Mouse (Mus musculus): ENCODE results near the gene Pfkl.

The Pfkl gene

DNA sequence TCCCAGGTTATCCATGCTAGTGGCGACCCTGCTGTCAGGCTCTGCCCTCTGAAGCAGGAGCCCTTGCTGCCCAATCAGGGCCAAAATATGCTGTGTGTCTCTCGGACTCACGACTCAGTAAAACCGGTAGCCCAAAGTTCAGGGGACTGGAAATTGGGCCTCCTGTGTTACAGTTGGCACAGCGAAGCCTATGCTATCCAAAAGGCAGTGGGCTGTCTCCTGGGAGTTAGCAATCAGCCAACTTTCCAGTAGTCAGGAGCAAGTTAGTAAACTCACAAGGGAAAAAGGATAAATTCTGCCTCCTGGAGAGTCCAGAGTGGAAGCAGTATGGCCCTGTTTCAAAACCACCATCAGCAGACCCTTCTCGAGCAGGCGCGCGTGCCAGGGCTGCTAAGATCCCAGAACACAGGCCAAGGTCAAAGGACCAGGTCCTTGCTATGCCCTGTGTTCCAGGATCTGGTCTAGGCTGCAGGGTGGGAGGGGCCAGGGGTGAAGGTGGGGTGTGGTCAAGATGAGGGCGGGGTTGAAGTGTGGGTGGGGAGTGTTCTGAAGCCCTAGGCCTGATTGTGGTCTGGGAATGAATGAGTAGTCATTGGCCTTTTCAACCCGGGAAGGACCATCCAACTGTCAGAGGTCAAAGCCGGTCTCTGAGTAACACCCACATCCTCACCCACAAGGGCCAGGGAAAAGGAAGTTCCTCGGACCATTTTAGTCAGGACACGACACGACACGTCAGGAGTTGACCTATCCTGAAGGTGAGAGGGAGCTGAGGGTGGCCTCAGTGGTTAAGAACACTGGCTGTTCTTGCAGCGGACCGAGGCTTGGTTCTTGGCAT, 3.0 kb upstream of the Pfkl start:
- in situ Hi-C loops (cut with MboI, MseI) = loop anchor here (25.0 kb wide), 1 partner anchor 399 kb away; the partner anchor contains the start of gene Rrp1

DNA sequence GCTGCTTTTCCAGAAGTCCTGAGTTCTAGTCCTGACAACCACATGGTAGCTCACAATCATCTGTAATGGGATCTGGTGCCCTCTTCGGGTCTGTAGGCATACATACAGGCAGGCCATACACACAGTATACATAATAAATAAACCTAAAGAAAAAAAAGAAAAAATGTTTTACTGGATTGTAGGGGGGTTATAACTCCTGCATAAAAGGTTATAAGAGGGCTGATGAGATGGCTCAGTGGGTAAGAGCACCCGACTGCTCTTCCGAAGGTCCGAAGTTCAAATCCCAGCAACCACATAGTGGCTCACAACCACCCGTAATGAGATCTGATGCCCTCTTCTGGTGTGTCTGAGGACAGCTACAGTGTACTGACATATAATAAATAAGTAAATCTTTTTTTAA, 1.2 kb upstream of the Pfkl start:
- in situ Hi-C loops (cut with MboI, MseI) = loop anchor here (25.0 kb wide), 1 partner anchor 401 kb away; the partner anchor contains the start of gene Rrp1

DNA sequence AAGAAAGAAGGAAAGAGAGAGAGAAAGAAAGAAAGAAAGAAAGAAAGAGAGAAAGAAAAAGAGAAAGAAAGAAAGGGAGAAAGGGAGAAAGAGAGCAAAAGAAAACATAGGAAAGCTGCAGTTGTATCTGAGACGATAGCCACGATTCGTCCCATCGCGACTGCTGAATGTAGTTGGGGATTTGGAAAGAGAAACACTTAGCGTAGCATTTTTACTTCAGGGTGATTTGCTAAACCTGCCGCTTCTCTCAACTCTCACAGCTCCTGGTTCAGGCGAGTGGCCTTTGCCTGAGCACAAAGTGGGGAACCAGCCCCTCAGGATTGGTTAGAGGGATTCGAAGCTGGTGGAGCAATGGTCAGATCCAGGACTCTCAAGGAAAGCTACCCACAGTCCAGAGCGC, 452 bp upstream of the Pfkl start:
- in situ Hi-C loops (cut with MboI, MseI) = loop anchor here (25.0 kb wide), 1 partner anchor 402 kb away; the partner anchor contains the start of gene Rrp1

DNA sequence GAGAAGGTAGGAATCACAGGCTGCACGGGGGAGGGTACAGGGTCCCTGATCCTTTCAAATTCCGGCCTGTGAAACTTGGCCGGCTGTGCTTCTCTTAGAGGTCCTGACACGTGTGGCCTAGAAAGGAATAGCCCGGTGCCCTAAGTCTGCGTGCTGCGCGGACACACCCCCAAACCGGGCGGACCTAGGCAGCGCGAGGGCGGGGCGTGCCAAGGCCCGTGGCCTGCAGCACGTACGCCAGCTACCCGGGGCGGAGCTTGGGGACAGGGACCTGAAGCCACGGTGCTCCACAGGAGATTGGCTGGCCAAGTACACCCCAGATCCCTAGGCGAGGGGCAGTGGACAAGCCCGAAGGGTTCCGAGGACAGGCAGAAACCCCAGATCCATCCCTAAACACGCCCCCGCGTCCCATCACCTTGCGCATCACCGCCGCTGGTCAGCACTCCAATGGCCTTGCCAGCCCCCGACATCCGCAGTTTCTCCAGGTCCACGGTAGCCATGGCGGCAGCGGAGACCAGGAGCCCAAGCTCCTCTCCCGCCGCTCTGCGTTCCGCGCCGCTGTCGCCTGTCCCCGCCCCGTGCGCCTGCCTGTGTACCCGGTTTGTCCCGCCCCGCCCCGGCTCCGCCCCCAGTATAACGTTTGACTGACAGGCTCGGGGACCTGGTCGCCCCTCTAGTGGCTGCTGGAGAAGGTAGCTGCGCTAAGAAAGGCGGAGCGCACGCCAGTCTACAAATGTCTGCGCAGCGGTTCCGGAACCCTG, 519 bp downstream of the Pfkl start:
- in situ Hi-C loops (cut with MboI, MseI) = loop anchor here (10.0 to 25.0 kb wide), 2 partner anchors 403 to 1975 kb away; partner anchors contain the start of genes Rrp1 and Zfp280b

DNA sequence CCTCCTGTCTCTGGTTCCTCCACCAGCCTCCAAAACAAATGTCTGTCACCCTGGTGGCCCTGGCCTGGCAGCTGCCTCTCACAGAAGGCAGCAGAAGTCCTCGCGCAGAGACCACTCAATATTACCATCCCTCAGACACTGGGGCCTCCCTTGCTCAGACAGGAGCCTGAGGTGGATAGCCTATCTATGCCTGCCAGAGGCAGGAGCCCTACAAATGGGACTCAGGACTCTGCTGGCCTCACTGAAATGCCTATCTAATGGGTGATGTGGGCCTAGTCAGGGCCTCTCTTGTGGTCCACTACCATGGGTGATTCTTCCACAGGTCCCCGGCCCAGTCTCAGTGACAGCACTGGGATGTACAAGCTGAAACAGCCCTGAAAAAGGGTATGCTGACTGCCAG, 1.7 kb downstream of the Pfkl start:
- in situ Hi-C loops (cut with MboI, MseI) = loop anchor here (10.0 to 25.0 kb wide), 2 partner anchors 404 to 1973 kb away; partner anchors contain the start of genes Rrp1 and Zfp280b

DNA sequence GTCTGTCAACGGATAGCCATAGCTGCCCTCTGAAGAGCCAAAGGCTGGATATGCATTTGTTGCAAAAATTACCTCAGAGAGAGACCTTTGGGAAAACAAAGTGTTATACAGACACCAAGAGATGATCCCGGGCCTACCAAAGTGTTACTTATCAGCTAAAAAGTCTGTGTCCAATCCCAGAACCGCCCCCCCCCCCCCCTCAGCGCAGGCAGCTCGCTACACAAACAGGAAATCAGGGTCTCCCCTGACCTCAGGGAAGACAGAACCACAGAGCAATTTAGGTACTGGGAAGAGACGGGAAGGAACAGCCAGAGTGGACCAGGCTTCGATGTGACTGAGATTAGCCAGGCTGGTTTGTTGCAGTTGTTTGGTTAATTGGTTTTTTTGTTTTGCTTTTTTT, 2.7 kb downstream of the Pfkl start:
- in situ Hi-C loops (cut with MboI, MseI) = loop anchor here (10.0 to 25.0 kb wide), 2 partner anchors 405 to 1972 kb away; partner anchors contain the start of genes Rrp1 and Zfp280b

DNA sequence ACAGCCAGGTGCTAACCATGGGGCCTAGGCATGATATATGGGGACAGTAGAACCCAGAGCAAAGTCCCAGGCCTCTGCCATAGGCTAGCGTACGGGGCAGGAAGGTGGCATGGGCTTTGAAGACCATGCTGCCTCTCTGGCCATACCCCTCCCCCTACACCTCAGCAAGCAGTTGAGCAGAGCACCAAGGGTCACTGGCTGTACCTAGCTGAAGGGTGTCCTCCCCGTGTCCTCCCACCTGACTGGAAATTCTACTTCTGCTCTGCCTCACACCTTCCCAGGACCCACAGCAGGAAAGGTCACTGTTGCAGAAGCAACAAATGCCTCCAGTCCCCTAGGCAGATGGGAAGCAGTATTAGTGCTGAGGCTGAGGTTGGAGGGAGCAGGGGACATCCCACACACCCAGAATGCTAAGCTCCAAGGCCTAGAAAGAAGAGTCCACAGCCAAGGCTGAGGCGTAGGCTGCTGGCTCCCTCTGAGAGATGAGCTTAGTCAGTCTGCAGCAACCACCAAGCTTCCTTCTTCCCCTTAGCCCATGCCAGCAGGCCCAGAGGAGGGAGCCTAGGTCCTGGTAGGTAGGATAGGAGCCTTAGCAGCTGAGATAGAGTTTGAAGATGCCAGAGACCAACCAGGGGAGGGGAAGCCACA, 4.0 kb downstream of the Pfkl start:
- in situ Hi-C loops (cut with MboI, MseI) = loop anchor here (10.0 to 25.0 kb wide), 2 partner anchors 406 to 1971 kb away; partner anchors contain the start of genes Rrp1 and Zfp280b

DNA sequence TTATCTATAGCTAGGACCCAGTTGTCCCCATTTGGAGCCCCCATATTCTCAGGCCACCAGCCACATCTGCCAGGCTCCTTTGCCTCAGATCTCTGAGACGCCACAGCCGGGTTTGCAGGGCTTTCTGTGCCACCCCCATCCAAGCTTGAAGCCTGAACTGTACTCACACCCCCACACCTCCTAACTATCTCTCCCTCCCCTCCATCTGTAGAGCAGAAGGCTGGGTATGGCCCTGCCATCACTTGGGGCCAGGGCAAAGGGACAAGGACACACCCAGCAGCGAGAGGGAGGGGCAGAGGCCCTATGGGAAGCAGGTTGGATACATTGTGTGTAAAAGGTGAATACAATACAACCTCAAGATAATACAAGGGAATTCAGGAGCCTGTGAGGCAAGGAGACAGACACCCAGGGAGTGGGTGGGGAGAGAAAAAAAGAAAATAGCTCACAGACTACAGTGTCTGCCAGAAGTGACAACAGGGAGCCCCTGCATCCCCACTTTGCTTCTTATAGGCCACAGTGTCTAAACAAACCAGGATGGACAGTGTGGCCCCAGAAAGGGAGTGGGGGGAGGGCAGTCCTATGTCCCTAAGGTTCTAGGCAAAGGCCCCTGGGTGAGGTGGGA, 5.3 kb downstream of the Pfkl start:
- in situ Hi-C loops (cut with MboI, MseI) = loop anchor here (10.0 to 25.0 kb wide), 2 partner anchors 408 to 1970 kb away; partner anchors contain the start of genes Rrp1 and Zfp280b

DNA sequence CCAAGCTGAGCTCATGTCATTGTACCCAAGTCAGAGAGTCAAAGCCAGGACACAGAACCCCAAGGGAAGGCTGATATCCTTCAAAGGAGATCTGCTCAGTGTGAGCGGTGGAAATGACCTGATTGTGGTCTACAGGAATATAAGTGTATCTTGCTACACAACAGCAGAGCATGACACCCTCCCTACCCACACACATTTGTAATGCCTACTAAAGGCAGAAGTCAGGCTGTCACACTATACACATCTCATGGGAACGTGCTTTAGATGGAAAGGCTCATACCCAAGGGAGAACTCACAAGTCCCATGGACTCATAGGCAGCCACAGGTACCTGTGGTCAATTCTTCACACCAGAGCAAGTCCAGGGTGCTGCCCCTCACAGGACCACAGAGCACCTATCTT, 7.6 kb downstream of the Pfkl start:
- in situ Hi-C loops (cut with MboI, MseI) = loop anchor here (10.0 to 25.0 kb wide), 2 partner anchors 410 to 1968 kb away; partner anchors contain the start of genes Rrp1 and Zfp280b

DNA sequence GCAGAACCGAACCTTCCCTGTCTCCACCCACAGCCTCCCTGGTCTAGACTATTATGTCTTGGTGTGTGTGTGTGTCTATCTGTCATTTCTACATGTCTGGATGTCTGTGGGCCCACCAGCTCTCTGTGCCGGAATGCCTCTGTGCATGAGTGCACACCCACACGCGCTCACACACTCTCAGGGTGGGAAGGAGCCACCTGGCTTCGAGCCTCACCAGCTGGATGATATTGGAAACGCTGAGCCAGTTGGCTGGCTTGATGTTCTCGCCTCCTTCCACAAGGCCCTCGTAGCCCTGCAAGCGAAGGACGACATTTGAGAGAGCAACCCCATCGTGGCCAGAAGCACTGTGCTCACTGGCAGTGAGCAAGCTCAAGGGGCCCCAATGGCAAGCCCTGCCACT, 8.1 kb downstream of the Pfkl start:
- in situ Hi-C loops (cut with MboI, MseI) = loop anchor here (10.0 to 25.0 kb wide), 2 partner anchors 411 to 1967 kb away; partner anchors contain the start of genes Rrp1 and Zfp280b

DNA sequence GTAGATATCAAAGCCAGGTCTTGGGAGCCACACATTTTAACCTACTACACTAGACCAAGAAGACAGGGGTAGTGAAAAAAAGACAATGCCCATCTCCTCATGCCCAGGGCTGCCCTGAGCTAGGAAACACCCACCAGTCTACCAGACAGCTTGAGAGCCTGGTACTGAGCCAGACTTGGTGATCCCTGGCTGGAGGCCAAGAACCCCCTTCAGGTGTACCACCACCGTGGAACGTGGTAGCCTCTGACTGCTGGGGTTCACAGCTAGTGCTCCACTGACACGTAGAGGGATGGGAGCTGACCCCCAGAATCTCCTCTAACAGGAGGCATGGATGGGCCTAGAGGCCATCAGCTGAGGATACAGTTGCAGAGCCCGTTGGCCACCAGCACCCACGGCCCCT, 9.7 kb downstream of the Pfkl start:
- in situ Hi-C loops (cut with MboI, MseI) = loop anchor here (10.0 to 25.0 kb wide), 2 partner anchors 412 to 1965 kb away; partner anchors contain the start of genes Rrp1 and Zfp280b

DNA sequence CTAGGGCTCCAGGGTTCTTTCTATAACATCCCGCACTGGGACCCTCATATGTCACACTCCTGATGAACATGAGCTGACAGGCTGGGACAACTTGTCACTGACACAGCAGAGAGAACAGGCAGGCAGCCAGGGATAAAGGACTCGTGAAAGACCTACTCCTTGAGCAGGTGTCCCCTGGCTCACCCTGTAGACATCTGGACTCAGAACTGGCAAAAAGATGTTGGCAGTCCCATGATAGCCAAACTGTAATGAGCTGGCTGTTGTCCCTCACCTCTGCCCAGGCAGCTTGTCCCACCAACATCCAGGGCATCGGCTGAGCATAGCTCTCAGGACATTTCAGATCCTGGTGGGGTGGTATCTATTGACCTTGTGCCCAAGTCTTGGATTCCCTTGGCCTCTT, 14.2 kb downstream of the Pfkl start:
- in situ Hi-C loops (cut with MboI, MseI) = no loop called here

DNA sequence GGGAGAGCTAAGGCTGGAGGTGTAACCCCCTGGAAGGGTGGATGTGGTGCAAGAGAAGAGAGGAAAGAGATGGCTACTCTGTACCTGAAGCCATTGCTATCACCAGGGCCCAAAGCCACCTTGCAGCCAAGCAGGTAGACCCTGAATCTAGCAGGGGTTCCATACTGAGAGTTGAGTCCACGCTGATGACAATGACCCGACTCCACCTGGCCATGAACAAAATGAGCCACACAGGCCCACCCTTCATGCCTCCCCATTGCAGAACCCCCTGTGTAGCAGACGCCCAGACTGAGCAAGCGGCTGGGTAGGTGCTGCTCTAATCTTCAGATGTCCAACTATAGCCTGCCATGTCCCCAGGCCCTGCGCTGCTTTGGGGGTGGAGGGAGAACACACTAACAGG, 24.1 kb downstream of the Pfkl start:
- in situ Hi-C loops (cut with MboI, MseI) = no loop called here

DNA sequence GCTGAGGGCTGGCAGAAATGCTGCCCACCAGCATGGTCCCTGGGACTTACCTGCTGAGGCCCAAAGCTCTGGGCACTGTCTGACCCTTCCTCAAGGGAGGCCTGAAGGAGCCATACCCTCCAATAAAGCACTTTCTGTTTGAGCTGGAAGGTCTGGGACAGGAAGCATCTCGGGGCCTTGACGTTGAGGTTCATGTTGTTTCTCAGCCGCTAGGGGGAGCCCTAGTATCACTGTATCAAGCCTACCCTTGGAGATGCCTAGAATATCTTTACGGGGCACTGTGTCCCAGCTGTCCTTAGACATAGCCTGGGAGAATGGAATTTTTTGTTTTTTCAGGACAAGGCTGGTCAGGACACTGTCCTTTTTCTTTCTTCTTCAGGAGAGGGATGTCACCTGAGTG, 25.2 kb downstream of the Pfkl start:
- in situ Hi-C loops (cut with MboI, MseI) = no loop called here

DNA sequence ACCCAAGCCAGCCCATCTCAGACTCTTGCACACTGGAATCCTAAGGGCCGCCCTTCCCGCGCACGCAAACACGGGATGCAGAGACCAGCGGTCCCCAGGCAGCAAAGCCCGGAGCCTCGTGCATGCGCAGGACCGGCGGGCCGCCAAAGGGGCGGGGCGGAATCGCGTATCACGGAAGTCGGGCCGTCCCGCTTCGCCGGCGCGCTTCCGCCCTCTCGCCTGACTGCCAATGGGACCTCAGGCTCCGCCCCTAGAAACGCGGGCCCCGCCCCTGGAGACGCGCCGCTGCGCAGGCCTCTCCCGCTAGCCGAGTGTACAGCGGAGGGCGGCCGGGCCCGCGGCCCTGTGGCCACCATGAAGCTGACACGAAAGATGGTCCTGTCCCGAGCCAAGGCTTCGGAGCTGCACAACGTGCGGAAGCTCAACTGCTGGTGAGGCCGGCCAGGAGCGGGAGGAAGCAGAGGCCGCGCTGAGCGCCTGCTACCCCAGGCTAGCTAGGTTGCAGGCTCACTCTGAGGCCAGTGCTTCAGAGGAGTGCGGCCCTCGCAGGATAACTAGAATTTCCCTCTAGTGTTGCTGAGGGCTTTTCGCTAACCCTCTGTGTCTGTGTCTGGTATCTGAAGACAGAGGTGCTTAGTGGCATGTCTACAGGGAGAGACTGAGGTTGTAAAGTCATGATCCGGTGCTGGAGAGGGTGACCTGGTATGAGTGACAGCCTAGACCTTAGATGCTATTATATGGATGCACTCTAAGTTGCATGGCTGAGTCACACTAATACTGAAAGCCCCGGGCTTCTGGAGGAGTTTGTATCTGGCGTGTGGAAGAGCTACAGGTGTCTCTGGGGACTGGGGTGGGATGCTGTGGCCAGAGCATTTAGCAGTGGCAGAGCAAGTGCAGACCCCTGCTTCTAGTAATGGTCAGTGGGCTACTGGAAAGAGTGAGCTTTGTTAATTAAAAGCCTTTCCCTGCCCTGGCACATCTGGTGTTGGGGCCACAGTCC, 31.2 kb downstream of the Pfkl start, which contains the start of gene 1810043G02Rik:
Gene 1810043G02Rik (plus strand): TSS at position 174 of the 1,000 bp plus-strand sequence.
- in situ Hi-C loops (cut with MboI, MseI) = no loop called here

DNA sequence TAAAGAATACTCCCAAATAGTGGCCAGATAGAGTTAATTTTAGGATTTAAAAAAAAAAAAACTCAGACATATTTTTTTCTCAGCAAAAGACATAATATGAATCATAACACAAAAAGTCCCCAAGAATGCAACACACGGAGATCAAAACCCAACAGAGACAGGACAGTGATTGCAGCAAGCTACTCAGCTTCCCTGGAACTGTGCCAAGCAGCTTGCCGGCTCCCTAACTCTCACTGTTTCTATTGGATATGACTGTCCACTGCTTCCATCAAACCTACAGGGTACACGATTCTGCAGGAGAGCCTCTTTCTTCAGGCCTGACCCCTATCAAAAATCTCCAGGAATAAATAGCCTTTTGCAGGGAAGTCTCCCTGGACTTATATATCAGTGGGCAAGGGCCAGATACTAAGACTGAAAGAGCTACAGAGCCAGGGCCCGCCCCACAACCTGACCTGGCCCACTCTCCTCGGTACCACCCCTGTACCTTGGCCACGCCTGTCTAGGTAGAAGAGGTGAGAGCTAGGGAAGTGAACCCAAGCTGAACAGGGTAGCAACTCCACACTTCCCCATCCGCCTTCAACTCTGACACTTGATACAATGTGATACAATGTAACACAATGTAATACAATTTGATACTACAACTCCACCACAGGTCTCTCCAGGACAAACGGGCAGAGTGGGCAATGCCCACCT, 33.3 kb downstream of the Pfkl start:
- in situ Hi-C loops (cut with MboI, MseI) = no loop called here

DNA sequence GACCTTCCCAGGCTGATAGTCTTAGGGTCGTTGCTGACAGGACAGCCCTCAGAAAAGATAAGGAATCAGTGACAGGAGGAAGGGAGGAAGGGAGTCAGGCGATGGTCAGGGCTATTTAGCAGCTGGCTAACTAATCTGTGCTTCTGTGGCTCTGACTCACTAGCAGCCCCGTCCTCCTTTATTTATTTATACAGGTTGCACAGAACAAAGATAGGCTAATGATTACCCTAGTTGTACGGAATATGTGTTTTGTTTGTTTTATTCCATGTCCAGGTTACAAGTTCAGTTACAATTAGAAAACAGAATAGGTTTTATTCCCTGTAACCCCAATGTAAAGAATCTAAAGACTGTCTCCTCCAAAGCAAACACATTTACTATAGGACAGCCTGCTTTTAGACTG, 34.2 kb downstream of the Pfkl start:
- in situ Hi-C loops (cut with MboI, MseI) = no loop called here

DNA sequence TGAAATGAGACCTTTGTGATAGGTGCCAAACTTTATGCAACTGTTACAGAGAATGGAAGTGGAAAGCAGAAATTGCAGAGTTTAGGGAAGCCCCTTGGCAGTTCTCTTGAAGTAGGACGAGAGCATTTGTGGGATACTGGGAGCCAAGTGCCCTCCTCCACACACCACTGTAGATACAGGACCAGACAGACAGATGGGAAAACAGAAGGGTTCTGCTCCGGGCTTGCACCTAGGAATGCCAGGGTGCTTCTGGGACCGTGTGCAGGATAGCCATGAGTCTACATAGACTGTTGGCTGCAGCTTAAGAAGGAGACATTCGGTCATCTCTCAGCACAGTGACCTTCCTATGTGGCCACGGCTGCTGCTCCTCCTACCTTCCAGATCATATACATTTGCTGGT, 35.1 kb downstream of the Pfkl start:
- in situ Hi-C loops (cut with MboI, MseI) = no loop called here

DNA sequence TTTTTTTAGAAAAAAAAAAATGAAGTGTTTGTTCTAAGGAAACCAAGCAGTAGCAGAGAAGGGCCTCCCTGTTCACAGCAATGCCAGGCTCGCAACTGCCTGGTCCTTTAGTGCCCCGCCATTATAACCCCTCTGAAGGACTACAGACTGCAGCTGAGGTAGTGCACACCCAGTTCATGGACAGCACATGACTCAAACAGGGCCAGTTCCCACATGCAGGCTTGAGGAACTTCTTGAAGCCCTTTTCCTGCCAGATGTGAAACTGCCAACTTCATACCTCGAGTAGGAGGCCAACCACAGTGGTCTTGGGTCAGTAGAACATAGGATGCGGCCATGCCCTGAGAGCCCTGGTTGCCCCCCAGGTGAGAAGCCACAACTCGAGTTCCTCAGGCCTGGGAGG, 35.6 kb downstream of the Pfkl start:
- in situ Hi-C loops (cut with MboI, MseI) = no loop called here
